Mouse (Mus musculus): ENCODE results near the gene Fam71e2. TPM values are rescaled to one million over a fixed set of nuclear protein-coding genes. Genes with fewer than 3 reads are reported as not detected.
"Not testable (repeated sequence)": the region's sequence is repeated elsewhere in the genome, so short reads cannot be mapped to it uniquely, and the experiment has no call there.

Gene Fam71e2
- polyA plus RNA-seq, 1 experiment: 0.09 TPM

GRCm38 (mm10) chr7:4802247-4802646 is 31.1 kb upstream of the Fam71e2 start:
- Histone ChIP-seq H3K36me3 (ENCODE audit: control insufficient read depth, insufficient read depth, low read length) (peaks cover 4% of the 10 kb centered on the region), H3K27ac (ENCODE audit: insufficient read depth, low read depth, low read length) (no peak overlapping the region), H3K27me3 (replicated peaks; ENCODE audit: control insufficient read depth, insufficient read depth, low read length) (no peaks in the 10 kb centered on the region), H3K4me1 (ENCODE audit: control insufficient read depth, insufficient read depth, low read length) (no peaks in the 10 kb centered on the region), H3K4me3 (ENCODE audit: insufficient read depth, low read depth, low read length) (no peak overlapping the region)
- TF ChIP-seq CTCF (conservative IDR thresholded peaks at IDR 0.05; ENCODE audit: insufficient read depth, insufficient read length, low read depth, low read length): no peak
- no peak for TF ChIP-seq POLR2A (IDR thresholded peaks at IDR 0.05; ENCODE audit: low read depth, low read length)
- DNase-seq: no peak

- H3K27me3 ChIP-seq (replicated peaks; ENCODE audit: control insufficient read depth, insufficient read depth, low read length): no peaks in the 10 kb centered on the region
- 0 out of 2 replicates have a peak, but pooled peaks cover 3% of the 10 kb centered on the region for H3K4me1 ChIP-seq (ENCODE audit: control insufficient read depth, insufficient read depth, low read length)
- peaks cover 2% of the 10 kb centered on the region; the same call in 1 of the 2 replicates for H3K36me3 ChIP-seq (ENCODE audit: control insufficient read depth, insufficient read depth, low read length)
- H3K27ac ChIP-seq (ENCODE audit: insufficient read depth, low read depth, low read length): no peak overlapping the region
- TF ChIP-seq CTCF (conservative IDR thresholded peaks at IDR 0.05; ENCODE audit: insufficient read depth, insufficient read length, low read depth, low read length): peak; percentile 43
- TF ChIP-seq POLR2A (IDR thresholded peaks at IDR 0.05; ENCODE audit: low read depth, low read length): no peak
- no peak overlapping the region for H3K4me3 ChIP-seq (ENCODE audit: insufficient read depth, low read depth, low read length)
- peak; percentile 62 for DNase-seq
- 59% methylated on average over 7 of the region's 7 CpGs for WGBS
These were observed 24.8 kb upstream of the Fam71e2 start for GRCm38 (mm10) chr7:4795767-4796433.

- TF ChIP-seq CTCF (conservative IDR thresholded peaks at IDR 0.05; ENCODE audit: insufficient read depth, insufficient read length, low read depth, low read length): no peak
- Histone ChIP-seq H3K4me3 (ENCODE audit: insufficient read depth, low read depth, low read length) (no peak overlapping the region), H3K4me1 (ENCODE audit: control insufficient read depth, insufficient read depth, low read length) (peaks cover 8% of the 10 kb centered on the region; the same call in 1 of the 2 replicates), H3K27ac (ENCODE audit: insufficient read depth, low read depth, low read length) (no peak overlapping the region), H3K27me3 (replicated peaks; ENCODE audit: control insufficient read depth, insufficient read depth, low read length) (no peaks in the 10 kb centered on the region), H3K36me3 (ENCODE audit: control insufficient read depth, insufficient read depth, low read length) (peaks cover 2% of the 10 kb centered on the region; the same call in 1 of the 2 replicates)
- 59% methylated on average over 3 of the region's 3 CpGs for WGBS
- DNase-seq: no peak
These were observed 23.6 kb upstream of the Fam71e2 start for GRCm38 (mm10) chr7:4794631-4795168.

- peaks cover 8% of the 10 kb centered on the region; the same call in 1 of the 2 replicates for H3K4me1 ChIP-seq (ENCODE audit: control insufficient read depth, insufficient read depth, low read length)
- H3K36me3 ChIP-seq (ENCODE audit: control insufficient read depth, insufficient read depth, low read length): peaks cover 2% of the 10 kb centered on the region; the same call in 1 of the 2 replicates
- H3K27me3 ChIP-seq (replicated peaks; ENCODE audit: control insufficient read depth, insufficient read depth, low read length): no peaks in the 10 kb centered on the region
- peak overlapping the region; percentile 99 for H3K4me3 ChIP-seq (ENCODE audit: insufficient read depth, low read depth, low read length)
- H3K27ac ChIP-seq (ENCODE audit: insufficient read depth, low read depth, low read length): no peak overlapping the region
- TF ChIP-seq POLR2A (IDR thresholded peaks at IDR 0.05; ENCODE audit: low read depth, low read length): no peak
- TF ChIP-seq CTCF (conservative IDR thresholded peaks at IDR 0.05; ENCODE audit: insufficient read depth, insufficient read length, low read depth, low read length): no peak
- no peak for DNase-seq
- 31% methylated on average over 4 of the region's 4 CpGs for WGBS
These were observed 22.6 kb upstream of the Fam71e2 start for GRCm38 (mm10) chr7:4793674-4794073.

GRCm38 (mm10) chr7:4793248-4793647 is 22.1 kb upstream of the Fam71e2 start:
- Histone ChIP-seq H3K27ac (ENCODE audit: insufficient read depth, low read depth, low read length) (peak overlapping the region; percentile 93; the same call in 1 of the 2 replicates), H3K4me1 (ENCODE audit: control insufficient read depth, insufficient read depth, low read length) (peaks cover 10% of the 10 kb centered on the region; the same call in 1 of the 2 replicates), H3K4me3 (ENCODE audit: insufficient read depth, low read depth, low read length) (peak overlapping the region; percentile 99)
- H3K27me3 ChIP-seq (replicated peaks; ENCODE audit: control insufficient read depth, insufficient read depth, low read length); H3K36me3 ChIP-seq (ENCODE audit: control insufficient read depth, insufficient read depth, low read length); DNase-seq: not testable (repeated sequence)
- WGBS: under 1% methylated on average over 31 of the region's 31 CpGs

- DNase-seq: peak; percentile 98
- H3K27ac ChIP-seq (ENCODE audit: insufficient read depth, low read depth, low read length): peak within 1 kb of the TSS; percentile 95
- TF ChIP-seq CTCF (conservative IDR thresholded peaks at IDR 0.05; ENCODE audit: insufficient read depth, insufficient read length, low read depth, low read length) (no peak), POLR2A (IDR thresholded peaks at IDR 0.05; ENCODE audit: low read depth, low read length) (peak; percentile 97)
- peaks cover 11% of the 10 kb centered on the region; the same call in 1 of the 2 replicates for H3K4me1 ChIP-seq (ENCODE audit: control insufficient read depth, insufficient read depth, low read length)
- under 1% methylated on average over 54 of the region's 54 CpGs for WGBS
- H3K27me3 ChIP-seq (replicated peaks; ENCODE audit: control insufficient read depth, insufficient read depth, low read length): no peaks in the 10 kb centered on the region
- H3K4me3 ChIP-seq (ENCODE audit: insufficient read depth, low read depth, low read length): peak within 1 kb of the TSS; percentile 99
- peaks cover 2% of the 10 kb centered on the region; the same call in 1 of the 2 replicates for H3K36me3 ChIP-seq (ENCODE audit: control insufficient read depth, insufficient read depth, low read length)
These were observed 21.4 kb upstream of the Fam71e2 start, which contains the start of gene Rpl28 for GRCm38 (mm10) chr7:4792278-4793212. TSS of gene Rpl28 (plus strand) at chr7:4792874.

All from kidney, adult 2 months (tissue).